Mouse (Mus musculus): ENCODE measurements around the gene Rpl19. TPM values are rescaled to one million over a fixed set of nuclear protein-coding genes. Genes with fewer than 3 reads are reported as not detected.
A peak's percentile ranks its signal among the peaks of the same experiment; 100 is the strongest.

Gene Rpl19
- total and polyA plus RNA-seq, 3 experiments: 2,949 to 5,259 (median 3,446) TPM

DNA sequence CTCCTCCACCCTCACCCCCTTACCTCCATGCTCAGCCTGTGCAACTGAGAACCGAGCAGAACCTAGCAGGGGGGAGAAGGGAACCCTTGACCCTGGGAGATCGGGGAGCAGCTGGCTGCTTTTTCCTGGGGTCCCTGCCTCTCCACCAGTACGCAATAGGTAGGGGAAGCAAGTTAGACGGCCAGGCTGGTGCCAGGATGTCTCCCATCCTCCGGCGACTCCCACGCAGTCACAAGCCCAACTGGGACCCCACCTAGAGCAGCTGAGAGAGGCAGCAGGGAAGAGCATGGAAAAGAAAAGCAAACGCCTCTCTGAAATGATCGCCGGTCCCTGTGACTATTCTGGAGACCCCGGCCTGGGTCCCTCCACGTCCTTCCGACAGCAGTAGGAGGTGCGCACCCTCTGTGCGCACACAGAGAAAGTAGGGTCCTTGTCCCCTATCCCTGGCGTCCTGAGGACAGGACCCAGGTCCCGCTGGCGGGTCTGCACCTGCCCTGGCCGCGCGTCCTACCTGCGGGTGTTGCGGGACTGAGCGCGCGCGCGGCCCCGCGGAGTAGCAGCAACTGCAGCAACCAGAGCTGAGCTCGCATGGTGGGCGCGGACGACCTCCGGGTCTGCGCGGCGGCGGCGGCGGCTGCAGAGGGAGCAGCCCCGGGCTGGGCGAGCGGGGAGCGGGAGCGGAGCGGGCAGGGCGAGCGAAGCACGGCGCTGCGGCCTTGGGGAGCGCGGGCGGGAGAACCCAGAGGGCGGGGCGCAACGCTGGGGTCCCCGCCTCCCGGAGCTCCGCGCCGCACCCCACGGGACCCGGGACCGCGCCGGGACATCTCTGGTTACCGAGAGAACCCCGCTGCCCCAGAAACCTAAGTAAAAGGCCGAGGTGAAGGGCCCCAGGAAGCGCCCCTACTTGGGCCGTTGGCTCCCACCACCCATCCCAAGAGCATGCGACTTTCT is 40.5 kb upstream of the Rpl19 start, which contains the start of gene Plxdc1:
TSS of gene Plxdc1 (minus strand) at position 718 of the 951 bp plus-strand sequence.
- peak within 1 kb of the TSS; percentile 31 for H3K4me2 ChIP-seq (ENCODE audit: insufficient read depth, low read depth, poor library complexity, severe bottlenecking)
- H3K4me1 ChIP-seq (ENCODE audit: control insufficient read depth in 1 of 2, insufficient read depth in 2 of 2): peaks cover 0 to 39% of the 10 kb centered on the region in 2 experiments; a peak in 2 of 4 replicates
- no peak for TF ChIP-seq SMC3 (IDR thresholded peaks at IDR 0.05; ENCODE audit: low read depth, low read length)
- TF ChIP-seq POLR2A (IDR thresholded peaks at IDR 0.05; ENCODE audit: low read depth, low read length): no peak
- no peak for TF ChIP-seq MAFK (IDR thresholded peaks at IDR 0.05; ENCODE audit: insufficient replicate concordance, low read length)
- TF ChIP-seq MYC (IDR thresholded peaks at IDR 0.05; ENCODE audit: low read depth, low read length): no peak
- peak; percentile 67 for TF ChIP-seq NRF1 (IDR thresholded peaks at IDR 0.05; ENCODE audit: low read depth, low read length)
- TF ChIP-seq CTCF (conservative IDR thresholded peaks at IDR 0.05 in 1 of 2, IDR thresholded peaks at IDR 0.05 in 1 of 2; ENCODE audit: low read depth in 2 of 2, low read length in 2 of 2): no peak
- dilution Hi-C loops (cut with MboI; ENCODE audit: extremely low pct_ligation_motif_present, extremely low pct_unique_long_range_greater_than_20kb, low sequenced_read_pairs): no loop called here
- H3K9ac ChIP-seq (ENCODE audit: insufficient read depth, low read depth): no peak within 1 kb of the TSS
- H3K4me3 ChIP-seq (replicated peaks in 1 of 3; ENCODE audit: low read depth in 2 of 3, low read length in 2 of 3, poor library complexity in 1 of 3): peak within 1 kb of the TSS in 1 of 3 experiments; percentile 15
- no peak within 1 kb of the TSS for H3K27ac ChIP-seq (ENCODE audit: insufficient read depth, low read depth)
- H3K9me3 ChIP-seq (replicated peaks; ENCODE audit: low read length): no peaks in the 10 kb centered on the region
- in situ Hi-C loops (cut with MboI; ENCODE audit: low pct_ligation_motif_present, low pct_unique_long_range_greater_than_20kb, low sequenced_read_pairs): loop anchor here (5.0 kb wide), 2 partner anchors 89 to 189 kb away; partner anchors contain the start of gene Lasp1
- peaks cover 0 to 15% of the 10 kb centered on the region in 2 experiments for H3K36me3 ChIP-seq (replicated peaks in 1 of 2; ENCODE audit: control insufficient read depth in 1 of 2, insufficient read depth in 1 of 2, low read length in 1 of 2)
- no peaks in the 10 kb centered on the region for H3K79me2 ChIP-seq (replicated peaks; ENCODE audit: control insufficient read depth, extremely low read depth, insufficient read depth, poor library complexity, severe bottlenecking)
- no peaks in the 10 kb centered on the region for H3K27me3 ChIP-seq (replicated peaks)
- DNase-seq (ENCODE audit: extremely low read depth): no peak

- no peaks in the 10 kb centered on the region for H3K27me3 ChIP-seq (replicated peaks)
- no peak overlapping the region for H3K4me3 ChIP-seq (replicated peaks in 1 of 3; ENCODE audit: low read depth in 2 of 3, low read length in 2 of 3, poor library complexity in 1 of 3)
- H3K9ac ChIP-seq (ENCODE audit: insufficient read depth, low read depth): no peak overlapping the region
- TF ChIP-seq HCFC1 (IDR thresholded peaks at IDR 0.05; ENCODE audit: low read depth, low read length): no peak
- no peak; the same call in 1 of the 2 replicates for TF ChIP-seq MXI1 (IDR thresholded peaks at IDR 0.05; ENCODE audit: low read depth, low read length)
- TF ChIP-seq UBTF (IDR thresholded peaks at IDR 0.05; ENCODE audit: low read depth, low read length): no peak
- TF ChIP-seq MYC (IDR thresholded peaks at IDR 0.05; ENCODE audit: low read depth, low read length): no peak
- no peak for TF ChIP-seq POLR2AphosphoS2 (IDR thresholded peaks at IDR 0.05; ENCODE audit: low read depth, low read length)
- TF ChIP-seq ELF1 (IDR thresholded peaks at IDR 0.05; ENCODE audit: low read depth, low read length): no peak
- no peak for TF ChIP-seq SIN3A (IDR thresholded peaks at IDR 0.05; ENCODE audit: low read length)
- no peak for TF ChIP-seq CTCF (conservative IDR thresholded peaks at IDR 0.05 in 1 of 2, IDR thresholded peaks at IDR 0.05 in 1 of 2; ENCODE audit: low read depth in 2 of 2, low read length in 2 of 2)
- no peak for TF ChIP-seq ETS1 (conservative IDR thresholded peaks at IDR 0.05; ENCODE audit: low read depth, low read length)
- no peak for TF ChIP-seq JUN (IDR thresholded peaks at IDR 0.05; ENCODE audit: insufficient read depth, low read depth, low read length)
- no peak for TF ChIP-seq MAX (IDR thresholded peaks at IDR 0.05; ENCODE audit: low read length)
- no peak for TF ChIP-seq E2F4 (IDR thresholded peaks at IDR 0.05; ENCODE audit: insufficient replicate concordance, low read depth, low read length)
- no peak for TF ChIP-seq KAT2A (IDR thresholded peaks at IDR 0.05; ENCODE audit: insufficient replicate concordance, low read length)
- TF ChIP-seq ZNF384 (IDR thresholded peaks at IDR 0.05; ENCODE audit: low read depth, low read length): no peak
- TF ChIP-seq SMC3 (IDR thresholded peaks at IDR 0.05; ENCODE audit: low read depth, low read length): no peak
- TF ChIP-seq MEF2A (IDR thresholded peaks at IDR 0.05; ENCODE audit: borderline replicate concordance, low read depth, low read length): no peak
- no peak for TF ChIP-seq USF2 (conservative IDR thresholded peaks at IDR 0.05; ENCODE audit: low read depth, low read length)
- H3K4me1 ChIP-seq (ENCODE audit: control insufficient read depth in 1 of 2, insufficient read depth in 2 of 2): peaks cover 0 to 40% of the 10 kb centered on the region in 2 experiments; a peak in 2 of 4 replicates
- DNase-seq (ENCODE audit: extremely low read depth): no peak
- H3K9me3 ChIP-seq (replicated peaks; ENCODE audit: low read length): no peaks in the 10 kb centered on the region
- peaks cover 0 to 19% of the 10 kb centered on the region in 2 experiments for H3K36me3 ChIP-seq (replicated peaks in 1 of 2; ENCODE audit: control insufficient read depth in 1 of 2, insufficient read depth in 1 of 2, low read length in 1 of 2)
- H3K27ac ChIP-seq (ENCODE audit: insufficient read depth, low read depth): no peak overlapping the region
- dilution Hi-C loops (cut with MboI; ENCODE audit: extremely low pct_ligation_motif_present, extremely low pct_unique_long_range_greater_than_20kb, low sequenced_read_pairs) (no loop called here), in situ Hi-C loops (cut with MboI; ENCODE audit: low pct_ligation_motif_present, low pct_unique_long_range_greater_than_20kb, low sequenced_read_pairs) (loop anchor here (5.0 kb wide), 2 partner anchors 90 to 190 kb away; partner anchors contain the start of gene Lasp1)
- H3K79me2 ChIP-seq (replicated peaks; ENCODE audit: control insufficient read depth, extremely low read depth, insufficient read depth, poor library complexity, severe bottlenecking): no peaks in the 10 kb centered on the region
- H3K4me2 ChIP-seq (ENCODE audit: insufficient read depth, low read depth, poor library complexity, severe bottlenecking): peak overlapping the region; percentile 31
Observed at GRCm38 (mm10) chr11:97986738-97987465, 39.6 kb upstream of the Rpl19 start.

Data from CH12.LX (cell line).